Comparison of ENCODE assay signal across 9 mouse cellular contexts in the genomic region with DNA sequence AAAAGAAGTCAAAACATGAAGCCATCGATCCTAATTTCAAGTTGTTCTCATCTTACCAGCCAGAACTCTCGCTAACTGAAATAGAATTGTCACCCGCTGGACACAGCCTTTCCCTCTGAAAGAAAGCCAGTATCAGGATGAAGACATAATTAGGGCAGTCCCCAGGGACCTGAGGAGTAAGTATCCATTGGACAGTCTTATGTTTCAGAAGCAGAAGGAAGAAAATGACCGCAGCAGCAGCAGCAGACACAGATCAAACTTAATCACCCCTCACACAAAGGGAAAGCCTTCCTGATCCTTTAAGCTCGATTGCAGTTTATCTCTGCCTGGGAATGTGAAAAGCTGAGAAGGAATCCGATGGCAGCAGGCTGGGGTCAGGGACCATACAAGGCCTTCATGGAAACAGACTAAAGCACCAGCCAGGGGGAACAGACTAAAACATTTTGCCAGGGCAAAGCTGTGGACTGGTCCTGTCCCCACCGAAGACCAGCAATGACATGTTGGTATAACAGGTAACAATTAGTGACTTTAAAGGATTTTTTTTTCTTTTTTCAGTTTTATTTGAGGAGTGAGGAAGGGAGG. TPM values are rescaled to one million over a fixed set of nuclear protein-coding genes. Genes with fewer than 3 reads are reported as not detected.
DNase-seq lines count a peak whose midpoint lies in the region; ATAC-seq and TF ChIP-seq lines count a peak whose summit lies in the region.
"Had no signal": no experiment of that assay in that cellular context is flagged by ENCODE, and none has a peak within 500 bp of the region (broad histone marks: within the 10 kb centered on the region; RNA-seq: fewer than 3 reads in every experiment).

No protein-coding gene starts in this region.

- peaks cover 34% of the 10 kb centered on the region for H3K4me1 ChIP-seq in heart, embryonic 10.5 days
- H3K4me1 ChIP-seq in stomach, embryonic 14.5 days (ENCODE audit: control insufficient read depth, insufficient read depth, low read length) = 0 out of 2 replicates have a peak, but pooled peaks cover 7% of the 10 kb centered on the region
- no peaks in the 10 kb centered on the region for H3K4me1 ChIP-seq in stomach, postnatal 0 days (replicated peaks; ENCODE audit: control insufficient read depth, insufficient read depth)
- H3K4me1 ChIP-seq: liver, embryonic 13.5 days had no signal

- H3K36me3 ChIP-seq in heart, embryonic 10.5 days = peaks cover 10% of the 10 kb centered on the region; the same call in 1 of the 2 replicates
- no peaks in the 10 kb centered on the region for H3K36me3 ChIP-seq in stomach, embryonic 14.5 days (ENCODE audit: control insufficient read depth, insufficient read depth, low read length)
- H3K36me3 ChIP-seq in stomach, postnatal 0 days (ENCODE audit: control insufficient read depth, insufficient read depth, low read length) = no peaks in the 10 kb centered on the region
- H3K36me3 ChIP-seq: liver, embryonic 13.5 days had no signal

- ATAC-seq in stomach, embryonic 14.5 days (ENCODE audit: insufficient number of reproducible peaks, insufficient read depth, low FRiP score, low read depth) = peak; percentile 6; the same call in 1 of the 2 replicates
- ATAC-seq in stomach, postnatal 0 days (ENCODE audit: low FRiP score, low TSS enrichment) = no peak
- ATAC-seq in megakaryocyte-erythroid progenitor cell, adult 5-6 weeks (replicated peaks; ENCODE audit: low FRiP score, low TSS enrichment, poor library complexity, severe bottlenecking) = no peak

- H3K27me3 ChIP-seq in heart, embryonic 10.5 days (ENCODE audit: insufficient read depth, poor library complexity, severe bottlenecking) = no peaks in the 10 kb centered on the region
- no peaks in the 10 kb centered on the region for H3K27me3 ChIP-seq in stomach, embryonic 14.5 days (ENCODE audit: control insufficient read depth, insufficient read depth, low read length)
- no peaks in the 10 kb centered on the region for H3K27me3 ChIP-seq in stomach, postnatal 0 days (ENCODE audit: control insufficient read depth, insufficient read depth, low read length)
- H3K27me3 ChIP-seq: liver, embryonic 13.5 days had no signal

- no peak for TF ChIP-seq CTCF in stomach, postnatal 0 days (IDR thresholded peaks at IDR 0.05; ENCODE audit: low read depth)

- WGBS in heart, embryonic 10.5 days = 39% methylated on average over 7 of the region's 7 CpGs
- WGBS in stomach, embryonic 14.5 days = 44% methylated on average over 7 of the region's 7 CpGs
- WGBS in stomach, postnatal 0 days = 40% methylated on average over 7 of the region's 7 CpGs

- no peak overlapping the region for H3K4me3 ChIP-seq in heart, embryonic 10.5 days
- no peak overlapping the region for H3K4me3 ChIP-seq in stomach, embryonic 14.5 days (ENCODE audit: low read depth, low read length)
- H3K4me3 ChIP-seq in stomach, postnatal 0 days (ENCODE audit: low read depth, low read length) = no peak overlapping the region
- H3K4me3 ChIP-seq: liver, embryonic 13.5 days had no signal

- DNase-seq in heart, embryonic 10.5 days (ENCODE audit: low spot score) = no peak
- DNase-seq in heart, adult 8-10 months (ENCODE audit: low spot score) = no peak
- no peak for DNase-seq in stomach, postnatal 0 days (ENCODE audit: low spot score)
- DNase-seq in mesoderm, embryonic 11.5 days (ENCODE audit: low read depth, low spot score) = peak; percentile 61
- no peak for DNase-seq in layer of hippocampus, adult 11-12 months (ENCODE audit: low spot score)
- DNase-seq: cerebellum, postnatal 25 days; liver, embryonic 13.5 days had no signal

- peak overlapping the region; percentile 54 for H3K27ac ChIP-seq in heart, embryonic 10.5 days
- H3K27ac ChIP-seq in stomach, embryonic 14.5 days (ENCODE audit: low read length) = no peak overlapping the region
- no peak overlapping the region for H3K27ac ChIP-seq in stomach, postnatal 0 days (replicated peaks)
- H3K27ac ChIP-seq: liver, embryonic 13.5 days had no signal

- H3K9me3 ChIP-seq in heart, embryonic 10.5 days = no peaks in the 10 kb centered on the region
- no peaks in the 10 kb centered on the region for H3K9me3 ChIP-seq in stomach, embryonic 14.5 days (ENCODE audit: control insufficient read depth, low read depth, low read length)
- no peaks in the 10 kb centered on the region for H3K9me3 ChIP-seq in stomach, postnatal 0 days (ENCODE audit: control insufficient read depth, low read length)
- H3K9me3 ChIP-seq: liver, embryonic 13.5 days had no signal

- no peak overlapping the region for H3K9ac ChIP-seq in stomach, embryonic 14.5 days (replicated peaks; ENCODE audit: low read depth, low read length)
- no peak overlapping the region for H3K9ac ChIP-seq in stomach, postnatal 0 days (ENCODE audit: low read length)
- H3K9ac ChIP-seq: liver, embryonic 13.5 days had no signal

- TF ChIP-seq EP300 in stomach, postnatal 0 days (optimal IDR thresholded peaks at IDR 0.05) = no peak

- no peak overlapping the region for H3K4me2 ChIP-seq in stomach, embryonic 14.5 days (replicated peaks; ENCODE audit: low read depth, low read length)
- H3K4me2 ChIP-seq in stomach, postnatal 0 days (replicated peaks; ENCODE audit: low read depth) = no peak overlapping the region
- H3K4me2 ChIP-seq: liver, embryonic 13.5 days had no signal

RNA-seq across cellular contexts. Expression of a gene that starts 53.8 kb away (rescaled TPM):
- 167 and 228 TPM in 2 replicates for polyA plus RNA-seq in heart, embryonic 10.5 days (2016; fragmentation: Nextera tagmentation; extraction: Ambion mirVana)
- total RNA-seq in heart, adult 8-10 months (2022) = 100 to 1,000 TPM; 172 to 203 (median 189) TPM
- polyA plus RNA-seq in stomach, embryonic 14.5 days (2014; fragmentation: Nextera tagmentation; extraction: Ambion mirVana) = 88.7 and 91.0 TPM in 2 replicates
- polyA plus RNA-seq in stomach, postnatal 0 days (2015; fragmentation: Nextera tagmentation; extraction: Ambion mirVana) = 69.9 and 71.0 TPM in 2 replicates
- not detected in 2 replicates for total RNA-seq in megakaryocyte-erythroid progenitor cell, adult 5-6 weeks (2014; fragmentation: Nextera tagmentation)
- total RNA-seq in megakaryocyte-erythroid progenitor cell, adult 5-6 weeks (2017) = 0.70 TPM in 1 of 2 replicates, not detected in the other
